In the genomic region with DNA sequence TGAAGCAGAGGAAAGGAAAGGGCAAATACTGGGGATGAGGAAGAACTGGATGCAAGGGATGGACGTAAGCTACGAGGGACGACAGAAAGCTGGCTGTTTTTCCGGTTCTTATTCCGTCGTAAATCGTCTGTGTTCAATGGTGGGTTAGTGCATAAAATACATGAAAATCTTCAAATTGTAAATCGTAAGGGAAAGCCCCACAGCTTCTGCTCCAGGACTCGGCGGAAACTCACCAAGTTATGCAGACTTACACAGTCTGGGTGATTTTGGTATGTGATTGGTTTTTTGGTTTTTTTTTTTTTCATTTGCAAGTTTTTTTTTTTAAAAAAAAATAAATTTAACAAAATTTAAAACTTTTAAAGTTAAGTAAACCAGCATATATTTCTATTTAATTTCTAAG, we compare ENCODE assay signal across 20 mouse cellular contexts. TPM values are rescaled to one million over a fixed set of nuclear protein-coding genes. Genes with fewer than 3 reads are reported as not detected.
DNase-seq lines count a peak whose midpoint lies in the region; ATAC-seq and TF ChIP-seq lines count a peak whose summit lies in the region.
"Had no signal": no experiment of that assay in that cellular context is flagged by ENCODE, and none has a peak within 500 bp of the region (broad histone marks: within the 10 kb centered on the region; RNA-seq: fewer than 3 reads in every experiment).

No protein-coding gene starts in this region.

- H3K36me3 ChIP-seq in kidney, postnatal 0 days (ENCODE audit: insufficient read depth, low read length), result no peaks in the 10 kb centered on the region

- ATAC-seq in kidney, postnatal 0 days (replicated peaks; ENCODE audit: low FRiP score, low read depth), result no peak
- peak; percentile 87 for ATAC-seq in inflammation-experienced regulatory T-cells, adult 6 months
- ATAC-seq: forebrain, embryonic 13.5 days; forebrain, embryonic 16.5 days had no signal

- no peak for TF ChIP-seq CTCF in kidney, postnatal 0 days (IDR thresholded peaks at IDR 0.05; ENCODE audit: low read depth)

- H3K4me1 ChIP-seq in kidney, postnatal 0 days (replicated peaks; ENCODE audit: insufficient read depth, low read length), result no peaks in the 10 kb centered on the region
- H3K4me1 ChIP-seq: embryonic facial prominence, embryonic 12.5 days had no signal

- no peaks in the 10 kb centered on the region for H3K27me3 ChIP-seq in kidney, postnatal 0 days (ENCODE audit: insufficient read depth, low read length)
- H3K27me3 ChIP-seq: embryonic facial prominence, embryonic 12.5 days; forebrain, embryonic 13.5 days had no signal

- intact Hi-C loops in heart, postnatal 25 days (cut with DNase I), result no loop called here

- 56% methylated on average over 10 of the region's 10 CpGs for WGBS in kidney, postnatal 0 days

- no peak overlapping the region for H3K4me2 ChIP-seq in kidney, postnatal 0 days (ENCODE audit: low read length)
- H3K4me2 ChIP-seq: embryonic facial prominence, embryonic 12.5 days; forebrain, embryonic 13.5 days had no signal

- H3K9me3 ChIP-seq in kidney, postnatal 0 days (replicated peaks; ENCODE audit: low read length), result no peaks in the 10 kb centered on the region
- H3K9me3 ChIP-seq: embryonic facial prominence, embryonic 10.5 days; embryonic facial prominence, embryonic 12.5 days; forebrain, embryonic 13.5 days had no signal

- H3K4me3 ChIP-seq in kidney, postnatal 0 days (replicated peaks; ENCODE audit: low read depth, low read length), result no peak overlapping the region
- H3K4me3 ChIP-seq: embryonic facial prominence, embryonic 10.5 days; embryonic facial prominence, embryonic 12.5 days; forebrain, embryonic 13.5 days had no signal

- H3K9ac ChIP-seq in kidney, postnatal 0 days (ENCODE audit: low read depth, low read length), result no peak overlapping the region
- H3K9ac ChIP-seq: embryonic facial prominence, embryonic 12.5 days; forebrain, embryonic 13.5 days had no signal

- H3K27ac ChIP-seq in kidney, postnatal 0 days, result no peak overlapping the region
- H3K27ac ChIP-seq: embryonic facial prominence, embryonic 10.5 days; embryonic facial prominence, embryonic 12.5 days; forebrain, embryonic 13.5 days had no signal

- peak; percentile 18 for DNase-seq in heart, adult 11 months
- DNase-seq in heart, postnatal 25 days (ENCODE audit: low spot score), result no peak
- DNase-seq in kidney, postnatal 0 days (ENCODE audit: low spot score), result peak; percentile 25
- DNase-seq in kidney, postnatal 36 days, result no peak
- no peak for DNase-seq in urinary bladder, postnatal 25 days (ENCODE audit: low spot score)
- DNase-seq: adrenal gland, adult 8-10 months; adrenal gland, postnatal 14 days; adrenal gland, postnatal 36 days; B cell, adult 2 months; cerebellum, adult 11-12 months; cerebellum, adult 2 months; cerebellum, adult 9-10 months; cerebellum, postnatal 10 days; cerebellum, postnatal 25 days had no signal

RNA-seq across cellular contexts. Expression of a gene that starts 24.0 kb away (rescaled TPM):
- 10 to 100 TPM; 81.3 to 83.2 TPM for total RNA-seq in heart, postnatal 25 days (2021)
- polyA plus RNA-seq in kidney, postnatal 0 days (2015; fragmentation: Nextera tagmentation; extraction: Ambion mirVana), result 26.7 and 29.0 TPM in 2 replicates
- polyA plus RNA-seq in inflammation-experienced regulatory T-cells, adult 6 months (2017; shearing (Covaris generic)), result 10 to 100 TPM; 18.2 to 26.0 (median 18.6) TPM
- total RNA-seq: MEL had no signal

Comparison
In these comparisons a context has a peak if more than half of its experiments do, and no peak if none do; other contexts are left out.
1. DNase-seq: peak in heart, adult 11 months (single experiment) and kidney, postnatal 0 days (single experiment); none in heart, postnatal 25 days (single experiment), kidney, postnatal 36 days (0 of 2) and urinary bladder, postnatal 25 days (single experiment).